Mouse (Mus musculus) layer of hippocampus, adult 8-10 months (tissue): ENCODE results near the gene Ubl7. TPM values are rescaled to one million over a fixed set of nuclear protein-coding genes. Genes with fewer than 3 reads are reported as not detected.

ENCODE experiments used
- DNase-seq, 2 experiments: peaks; one replicate each; pipeline ENCODE4 v3.0.0; 2022; ENCODE audit warnings: low spot score in 2 of 2
- total RNA-seq, 4 experiments: library from RNA; stranded (reverse); gene quantifications; 2 replicates each; pipeline ENCODE4 v1.2.4; 2022

Ubl7 gene
- total RNA-seq, 4 experiments from 2014 or later = 94.6 to 102 (median 98.2) TPM

- DNase-seq = no peak
Observed at GRCm38 (mm10) chr9:57912571-57912970, 1.8 kb downstream of the Ubl7 start.

GRCm38 (mm10) chr9:57921491-57922060 lies 10.8 kb downstream of the Ubl7 start:
- no peak for DNase-seq

DNA sequence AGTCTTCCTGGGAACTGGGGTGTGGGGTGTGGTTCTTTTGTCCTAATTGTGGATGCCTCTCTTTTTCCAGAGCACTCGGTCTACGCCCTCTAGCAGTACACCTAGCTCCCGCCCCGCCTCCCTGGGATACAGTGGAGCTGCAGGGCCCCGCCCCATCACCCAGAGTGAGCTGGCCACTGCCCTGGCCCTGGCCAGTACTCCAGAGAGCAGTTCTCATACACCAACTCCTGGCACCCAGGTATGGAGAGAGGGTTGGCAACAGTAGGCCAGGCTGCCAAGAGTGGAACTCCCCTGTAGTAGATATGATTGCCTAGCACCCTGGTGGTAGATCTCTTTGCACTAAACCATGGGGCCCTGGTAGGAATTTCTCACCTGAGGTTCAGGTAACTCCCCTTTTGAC lies 11.6 kb downstream of the Ubl7 start:
- no peak for DNase-seq

GRCm38 (mm10) chr9:57923046-57923445 lies 12.3 kb downstream of the Ubl7 start:
- no peak for DNase-seq

GRCm38 (mm10) chr9:57931166-57931767 lies 20.5 kb downstream of the Ubl7 start:
- DNase-seq = no peak

GRCm38 (mm10) chr9:57932253-57932652 lies 21.5 kb downstream of the Ubl7 start:
- DNase-seq = no peak

GRCm38 (mm10) chr9:57932831-57933602 lies 22.2 kb downstream of the Ubl7 start:
- DNase-seq = peak; percentile 59 to 74

GRCm38 (mm10) chr9:57935683-57936437 lies 25.1 kb downstream of the Ubl7 start:
- DNase-seq = peak; percentile 78 to 90

- no peak for DNase-seq
Observed at GRCm38 (mm10) chr9:57937171-57937570, 26.4 kb downstream of the Ubl7 start.

- no peak for DNase-seq
Observed at GRCm38 (mm10) chr9:57937651-57938050, 26.9 kb downstream of the Ubl7 start.

DNA sequence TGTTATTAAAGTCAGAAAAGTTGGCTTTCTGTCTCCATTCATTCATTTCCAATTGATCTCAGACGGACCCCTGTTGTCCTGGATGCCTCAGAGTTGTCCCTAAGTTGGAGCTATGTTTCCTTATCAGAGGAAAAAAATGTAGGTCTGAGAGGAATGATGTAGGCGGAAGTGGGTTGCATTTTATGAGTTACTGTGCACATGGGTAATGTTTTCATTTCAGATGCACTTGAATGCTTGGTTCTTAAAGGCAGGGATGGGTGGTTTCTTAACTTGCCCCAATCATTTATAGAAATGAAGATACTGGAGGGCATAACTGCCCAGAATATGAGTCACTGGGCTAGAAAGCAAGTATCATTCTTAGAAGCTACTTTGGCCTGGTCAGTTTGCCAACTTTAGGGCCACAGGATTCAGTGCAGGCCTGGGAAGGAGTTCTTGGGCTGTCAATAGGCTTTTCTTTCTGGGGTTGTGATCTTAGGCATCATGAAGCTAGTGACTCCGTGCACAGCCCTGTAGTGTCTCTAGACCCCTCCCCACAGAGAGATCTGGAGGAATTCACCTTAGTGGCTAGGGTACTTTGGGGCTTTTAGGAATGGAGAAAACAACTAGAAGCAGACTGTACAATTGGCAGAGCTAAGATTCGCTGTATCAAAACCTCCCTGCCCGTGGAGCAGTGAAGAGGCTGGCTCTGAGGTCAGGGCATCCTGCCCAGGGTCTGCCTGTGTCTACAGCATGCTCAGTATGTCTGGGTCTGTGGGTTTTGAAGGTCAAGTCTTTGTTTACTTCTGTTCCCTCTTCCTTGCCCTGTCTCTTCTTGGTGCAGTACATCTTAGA lies 27.7 kb downstream of the Ubl7 start:
- no peak for DNase-seq

- DNase-seq = peak; percentile 66 to 81
Observed at GRCm38 (mm10) chr9:57939431-57940348, 28.9 kb downstream of the Ubl7 start, which contains the start of gene Sema7a. Sema7a (plus strand) TSS chr9:57940112.

GRCm38 (mm10) chr9:57940349-57940794 lies 29.6 kb downstream of the Ubl7 start:
- no peak for DNase-seq

GRCm38 (mm10) chr9:57940861-57941638 lies 30.3 kb downstream of the Ubl7 start:
- no peak for DNase-seq

- no peak for DNase-seq
Observed at GRCm38 (mm10) chr9:57942039-57942438, 31.3 kb downstream of the Ubl7 start.

DNA sequence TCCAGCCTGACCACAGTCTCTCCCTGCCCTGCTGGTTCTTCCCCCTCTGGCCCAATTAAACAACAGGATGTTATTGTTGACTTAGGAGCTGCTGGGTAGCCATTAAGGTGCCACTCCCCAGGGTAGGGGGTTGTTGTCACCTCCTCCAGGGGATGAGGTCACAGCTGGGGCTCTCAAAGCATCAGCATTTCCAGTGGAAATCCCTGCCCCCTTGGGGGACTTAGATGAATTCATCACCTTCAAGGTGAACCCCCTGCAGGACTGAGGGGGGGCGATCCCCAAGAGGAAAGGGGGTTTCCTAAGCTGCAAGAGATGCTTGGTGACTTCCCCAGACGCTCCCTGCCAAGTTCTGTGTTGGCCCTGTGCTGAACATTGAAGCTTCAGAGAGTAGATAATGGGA lies 32.3 kb downstream of the Ubl7 start:
- no peak for DNase-seq

GRCm38 (mm10) chr9:57944572-57944971 lies 33.8 kb downstream of the Ubl7 start:
- DNase-seq = peak in 1 of 2 experiments; percentile 61

- DNase-seq = no peak
Observed at GRCm38 (mm10) chr9:57945771-57946616, 35.2 kb downstream of the Ubl7 start.
